Comparison of ENCODE assay signal across 8 mouse cellular contexts in genomic region chr19:46326756-46327305, GRCm38 (mm10). TPM values are rescaled to one million over a fixed set of nuclear protein-coding genes. Genes with fewer than 3 reads are reported as not detected.
DNase-seq lines count a peak whose midpoint lies in the region; ATAC-seq and TF ChIP-seq lines count a peak whose summit lies in the region.

Gene Psd, minus strand, starts transcription at chr19:46327156.

- H3K9me3 ChIP-seq in forebrain, postnatal 0 days (ENCODE audit: low read length), result no peaks in the 10 kb centered on the region
- H3K9me3 ChIP-seq in kidney, embryonic 14.5 days (ENCODE audit: control insufficient read depth, low read length), result no peaks in the 10 kb centered on the region
- no peaks in the 10 kb centered on the region for H3K9me3 ChIP-seq in liver, embryonic 12.5 days (replicated peaks)
- H3K9me3 ChIP-seq in neural tube, embryonic 11.5 days (ENCODE audit: control insufficient read depth, low read length), result no peaks in the 10 kb centered on the region

- H3K27ac ChIP-seq in brown adipose tissue, adult 24 weeks (replicated peaks; ENCODE audit: low read depth, low read length), result 0 out of 2 replicates have a peak within 1 kb of the TSS, but pooled peaks have one; percentile 6
- peak within 1 kb of the TSS; percentile 97 for H3K27ac ChIP-seq in forebrain, postnatal 0 days (ENCODE audit: low read depth, low read length)
- peak within 1 kb of the TSS; percentile 82 for H3K27ac ChIP-seq in kidney, embryonic 14.5 days (ENCODE audit: low read depth, low read length)
- peak within 1 kb of the TSS; percentile 90 for H3K27ac ChIP-seq in liver, embryonic 12.5 days
- H3K27ac ChIP-seq in neural tube, embryonic 11.5 days (ENCODE audit: low read depth, low read length), result peak within 1 kb of the TSS; percentile 90

- H3K4me1 ChIP-seq in brown adipose tissue, adult 24 weeks (ENCODE audit: control insufficient read depth, insufficient read depth, insufficient read length, low read length), result peaks cover 7% of the 10 kb centered on the region; the same call in 1 of the 2 replicates
- H3K4me1 ChIP-seq in forebrain, postnatal 0 days (ENCODE audit: insufficient read depth), result peaks cover 12% of the 10 kb centered on the region
- H3K4me1 ChIP-seq in kidney, embryonic 14.5 days (ENCODE audit: control insufficient read depth, insufficient read depth, low read length), result peaks cover 8% of the 10 kb centered on the region; the same call in 1 of the 2 replicates
- peaks cover 42% of the 10 kb centered on the region for H3K4me1 ChIP-seq in liver, embryonic 12.5 days
- H3K4me1 ChIP-seq in neural tube, embryonic 11.5 days (ENCODE audit: control insufficient read depth, insufficient read depth, low read length), result peaks cover 26% of the 10 kb centered on the region

- H3K9ac ChIP-seq in forebrain, postnatal 0 days, result peak within 1 kb of the TSS; percentile 74
- H3K9ac ChIP-seq in kidney, embryonic 14.5 days (ENCODE audit: low read depth, low read length), result peak within 1 kb of the TSS; percentile 53; the same call in 1 of the 2 replicates
- peak within 1 kb of the TSS; percentile 82 for H3K9ac ChIP-seq in liver, embryonic 12.5 days
- peak within 1 kb of the TSS; percentile 69 for H3K9ac ChIP-seq in neural tube, embryonic 11.5 days (ENCODE audit: low read length)

- WGBS in forebrain, postnatal 0 days, result under 1% methylated on average over 35 of the region's 35 CpGs
- WGBS in kidney, embryonic 14.5 days, result 2% methylated on average over 34 of the region's 35 CpGs
- 1% methylated on average over 35 of the region's 35 CpGs for WGBS in liver, embryonic 12.5 days (ENCODE audit: insufficient replicate concordance)
- under 1% methylated on average over 35 of the region's 35 CpGs for WGBS in neural tube, embryonic 11.5 days

- no peak for TF ChIP-seq CTCF in forebrain, postnatal 0 days (IDR thresholded peaks at IDR 0.05; ENCODE audit: low read depth)

- peak within 1 kb of the TSS; percentile 75 for H3K4me3 ChIP-seq in brown adipose tissue, adult 24 weeks (ENCODE audit: insufficient read depth, low read depth, low read length)
- peak within 1 kb of the TSS; percentile 69 for H3K4me3 ChIP-seq in forebrain, postnatal 0 days (ENCODE audit: low read depth, low read length)
- peak within 1 kb of the TSS; percentile 73 for H3K4me3 ChIP-seq in kidney, embryonic 14.5 days (ENCODE audit: low read length)
- peak within 1 kb of the TSS; percentile 78 for H3K4me3 ChIP-seq in liver, embryonic 12.5 days
- H3K4me3 ChIP-seq in neural tube, embryonic 11.5 days (ENCODE audit: low read depth, low read length), result peak within 1 kb of the TSS; percentile 73

- peak; percentile 36 to 40 for DNase-seq in lung, adult 18-20 months
- DNase-seq in lung, postnatal 25 days (ENCODE audit: low spot score), result no peak
- peak; percentile 93 for DNase-seq in forebrain, postnatal 0 days
- DNase-seq in neural tube, embryonic 11.5 days (ENCODE audit: low spot score), result peak; percentile 76
- no peak for DNase-seq in gastrocnemius, postnatal 36 days

- ATAC-seq in forebrain, postnatal 0 days, result peak; percentile 14
- ATAC-seq in kidney, embryonic 14.5 days (ENCODE audit: low FRiP score, low TSS enrichment), result no peak
- no peak for ATAC-seq in liver, embryonic 12.5 days
- no peak for ATAC-seq in neural tube, embryonic 11.5 days (ENCODE audit: insufficient read depth, low FRiP score, low TSS enrichment)

- intact Hi-C loops in gastrocnemius, postnatal 36 days (cut with DNase I), result loop anchor here (2.0 kb wide), 1 partner anchor 16 kb away; no protein-coding TSS in a partner anchor

- peaks cover 28% of the 10 kb centered on the region for H3K36me3 ChIP-seq in forebrain, postnatal 0 days (ENCODE audit: insufficient read depth)
- peaks cover 16% of the 10 kb centered on the region for H3K36me3 ChIP-seq in kidney, embryonic 14.5 days (ENCODE audit: control insufficient read depth, insufficient read depth, low read length)
- peaks cover 18% of the 10 kb centered on the region for H3K36me3 ChIP-seq in liver, embryonic 12.5 days
- H3K36me3 ChIP-seq in neural tube, embryonic 11.5 days (ENCODE audit: control insufficient read depth, insufficient read depth, low read length), result peaks cover 2% of the 10 kb centered on the region; the same call in 1 of the 2 replicates

- H3K27me3 ChIP-seq in forebrain, postnatal 0 days (ENCODE audit: insufficient read depth, low read length), result no peaks in the 10 kb centered on the region
- peaks cover 50% of the 10 kb centered on the region for H3K27me3 ChIP-seq in kidney, embryonic 14.5 days (ENCODE audit: control insufficient read depth, insufficient read depth, low read length)
- H3K27me3 ChIP-seq in liver, embryonic 12.5 days (replicated peaks), result peaks cover 66% of the 10 kb centered on the region
- H3K27me3 ChIP-seq in neural tube, embryonic 11.5 days (ENCODE audit: control insufficient read depth, insufficient read depth, low read length), result peaks cover 35% of the 10 kb centered on the region

- H3K4me2 ChIP-seq in forebrain, postnatal 0 days (ENCODE audit: low read depth), result peak within 1 kb of the TSS; percentile 95
- H3K4me2 ChIP-seq in kidney, embryonic 14.5 days (replicated peaks; ENCODE audit: low read depth, low read length), result peak within 1 kb of the TSS; percentile 98
- peak within 1 kb of the TSS; percentile 100 for H3K4me2 ChIP-seq in liver, embryonic 12.5 days
- peak within 1 kb of the TSS; percentile 100 for H3K4me2 ChIP-seq in neural tube, embryonic 11.5 days (ENCODE audit: low read depth)

RNA-seq across cellular contexts. Expression of gene Psd, which starts in this region (rescaled TPM):
- 1.4 TPM in 1 of 2 replicates, not detected in the other for polyA plus RNA-seq in brown adipose tissue, adult 24 weeks (2012; ENCODE audit: insufficient read depth, insufficient read length, missing spikeins)
- 395 and 483 TPM in 2 replicates for total RNA-seq in forebrain, postnatal 0 days (2014; rRNA removed)
- polyA plus RNA-seq in forebrain, postnatal 0 days (2015; fragmentation: Nextera tagmentation; extraction: Ambion mirVana), result 158 and 178 TPM in 2 replicates
- 1.7 and 1.8 TPM in 2 replicates for polyA plus RNA-seq in kidney, embryonic 14.5 days (2014; fragmentation: Nextera tagmentation; extraction: Ambion mirVana)
- polyA plus RNA-seq in liver, embryonic 12.5 days (2016; fragmentation: Nextera tagmentation; extraction: Ambion mirVana), result 10.7 and 11.3 TPM in 2 replicates
- polyA plus RNA-seq in neural tube, embryonic 11.5 days (2014; fragmentation: Nextera tagmentation; extraction: Ambion mirVana), result 10.9 and 12.7 TPM in 2 replicates
- total RNA-seq in gastrocnemius, postnatal 36 days (2021), result under 1 TPM; 0.51 to 0.62 TPM

Comparison
In these comparisons a context has a peak if more than half of its experiments do, and no peak if none do; other contexts are left out.
1. RNA of gene Psd (total RNA-seq): 395 to 483 TPM in forebrain, postnatal 0 days; 0.51 to 0.62 TPM in gastrocnemius, postnatal 36 days; every median in the first group is over 100 times any median in the second.
2. RNA of gene Psd (polyA plus RNA-seq): 158 to 178 TPM in forebrain, postnatal 0 days; 10.7 to 11.3 TPM in liver, embryonic 12.5 days, 10.9 to 12.7 TPM in neural tube, embryonic 11.5 days, 1.7 to 1.8 TPM in kidney, embryonic 14.5 days and 1.4 TPM in brown adipose tissue, adult 24 weeks; every median in the first group is over 10 times any median in the second.
3. DNase-seq: peak in lung, adult 18-20 months (2 of 2), forebrain, postnatal 0 days (single experiment) and neural tube, embryonic 11.5 days (single experiment); none in lung, postnatal 25 days (single experiment) and gastrocnemius, postnatal 36 days (0 of 2).
4. H3K27ac ChIP-seq: peak in every context shown above with its lines; median percentile 97 in forebrain, postnatal 0 days; 90 in liver, embryonic 12.5 days; 90 in neural tube, embryonic 11.5 days; 82 in kidney, embryonic 14.5 days; 6 in brown adipose tissue, adult 24 weeks.
5. Peak in every context shown above with its lines, with median percentiles within 50 percentile points of each other: H3K4me3 ChIP-seq, H3K4me2 ChIP-seq and H3K9ac ChIP-seq.